Mouse (Mus musculus): ENCODE measurements around the gene S1pr1. TPM values are rescaled to one million over a fixed set of nuclear protein-coding genes. Genes with fewer than 3 reads are reported as not detected.

The S1pr1 gene
- polyA plus RNA-seq, 1 experiment from 2014 or later: 12.1 TPM

GRCm38 (mm10) chr3:115660701-115661460 is 54.0 kb downstream of the S1pr1 start:
- no peak overlapping the region for H3K4me3 ChIP-seq
- no peaks in the 10 kb centered on the region for H3K9me3 ChIP-seq (replicated peaks)
- no peak overlapping the region for H3K27ac ChIP-seq
- 54% methylated on average over 9 of the region's 9 CpGs for WGBS
- H3K27me3 ChIP-seq (ENCODE audit: low read depth, poor library complexity, severe bottlenecking): no peaks in the 10 kb centered on the region
- peak; percentile 69 for DNase-seq (ENCODE audit: low spot score)
- no peaks in the 10 kb centered on the region for H3K4me1 ChIP-seq
- no peaks in the 10 kb centered on the region for H3K36me3 ChIP-seq

Other genes with a start within 250 kb of the S1pr1 start
- gene Dph5, start 172.8 kb upstream of the S1pr1 start, polyA plus RNA-seq (2016; fragmentation: Nextera tagmentation; extraction: Ambion mirVana): 27.8 and 28.2 TPM in 2 replicates

Measured in limb, embryonic 10.5 days (tissue).